Mouse (Mus musculus): ENCODE measurements at regions not wholly inside any gene's neighbourhood (a gene's known extent, or its start where the extent isn't known, plus 50 kb on each side); places are given as distances from the start of the nearest gene placed in this dataset.
"Not testable (repeated sequence)": the region's sequence is repeated elsewhere in the genome, so short reads cannot be mapped to it uniquely, and the experiment has no call there.

DNA sequence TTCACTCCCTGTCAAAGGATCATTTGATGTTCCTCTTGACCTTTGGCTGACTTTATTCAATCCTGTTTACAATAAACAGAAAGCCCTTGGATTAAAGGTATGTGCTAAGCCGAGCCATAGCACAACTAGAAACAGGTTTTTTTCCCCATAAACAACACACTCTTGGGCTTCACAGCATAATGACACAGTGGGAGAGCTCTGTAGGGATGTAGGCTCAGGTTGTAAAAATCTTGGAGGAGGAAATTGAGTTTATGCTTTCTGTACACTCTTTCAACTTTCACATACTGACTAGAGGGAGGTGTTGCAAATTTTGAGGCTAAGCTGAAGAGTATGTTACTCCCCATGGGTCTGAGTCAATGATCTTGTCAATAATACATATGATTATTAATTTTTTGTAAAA, 69.7 kb upstream of the Akr1c12 start:
- no peaks in the 10 kb centered on the region for H3K9me3 ChIP-seq (ENCODE audit: low read length)
- H3K4me3 ChIP-seq (ENCODE audit: low read length) = no peak overlapping the region
- no peak overlapping the region for H3K4me2 ChIP-seq (replicated peaks; ENCODE audit: low read depth, low read length)
- H3K9ac ChIP-seq (replicated peaks; ENCODE audit: low read length) = no peak overlapping the region
- H3K27me3 ChIP-seq (ENCODE audit: insufficient read depth, low read length) = no peaks in the 10 kb centered on the region
- no peaks in the 10 kb centered on the region for H3K4me1 ChIP-seq (ENCODE audit: insufficient read depth, low read length)
- no peak for ATAC-seq (ENCODE audit: low FRiP score, low TSS enrichment)
- no peak overlapping the region for H3K27ac ChIP-seq (ENCODE audit: low read length)
- no peaks in the 10 kb centered on the region for H3K36me3 ChIP-seq (ENCODE audit: insufficient read depth, low read length)
- WGBS = 58% methylated on average over 1 of the region's 1 CpGs

DNA sequence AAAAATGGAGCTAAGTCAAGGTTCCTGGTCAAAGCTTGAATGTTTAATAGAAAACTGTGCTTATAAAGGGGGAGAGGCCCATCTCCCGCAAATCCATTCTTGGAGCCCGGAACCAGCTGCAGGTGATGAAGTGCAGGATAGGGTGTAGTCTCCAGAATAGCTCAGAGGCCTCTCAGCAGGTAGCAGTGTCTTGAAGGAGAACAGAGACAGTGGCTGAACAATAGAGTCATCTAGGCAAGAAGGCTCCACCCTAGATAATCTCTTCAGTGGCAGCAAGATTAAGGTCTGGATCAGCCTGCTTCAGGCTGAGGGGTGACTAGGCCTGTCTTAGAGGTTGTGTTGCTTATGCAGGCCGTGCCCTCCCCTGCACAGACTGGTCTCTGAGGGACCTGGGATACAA, 71.4 kb upstream of the Akr1c12 start:
- H3K4me2 ChIP-seq (replicated peaks; ENCODE audit: low read depth, low read length) = no peak overlapping the region
- no peak overlapping the region for H3K27ac ChIP-seq (ENCODE audit: low read length)
- WGBS = 92% methylated on average over 3 of the region's 3 CpGs
- H3K27me3 ChIP-seq (ENCODE audit: insufficient read depth, low read length) = no peaks in the 10 kb centered on the region
- 0 out of 2 replicates have a peak, but pooled peaks cover 3% of the 10 kb centered on the region for H3K9me3 ChIP-seq (ENCODE audit: low read length)
- H3K36me3 ChIP-seq (ENCODE audit: insufficient read depth, low read length) = no peaks in the 10 kb centered on the region
- no peak overlapping the region for H3K9ac ChIP-seq (replicated peaks; ENCODE audit: low read length)
- H3K4me1 ChIP-seq (ENCODE audit: insufficient read depth, low read length) = no peaks in the 10 kb centered on the region
- no peak overlapping the region for H3K4me3 ChIP-seq (ENCODE audit: low read length)
- no peak for ATAC-seq (ENCODE audit: low FRiP score, low TSS enrichment)

DNA sequence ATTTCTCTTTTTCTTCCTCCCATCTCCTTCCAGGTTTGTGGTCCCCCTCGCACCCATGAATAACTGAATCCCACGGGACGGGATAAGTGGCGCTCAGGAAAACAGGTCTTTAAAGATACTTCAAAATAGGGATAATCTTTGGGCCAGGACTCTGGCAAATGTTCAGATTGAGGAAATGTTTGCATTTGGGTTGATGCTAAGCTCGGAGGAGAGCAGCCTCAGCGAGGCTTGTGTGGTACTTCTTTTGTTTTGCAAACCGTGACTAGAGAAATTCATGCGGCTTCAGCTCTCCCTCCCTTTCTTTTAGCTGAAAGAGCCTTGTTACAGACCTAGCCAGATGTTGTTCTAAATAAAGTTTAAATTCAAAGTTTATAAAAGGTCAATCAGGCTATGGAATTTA, 57.5 kb upstream of the Akr1c6 start:
- WGBS = 14% methylated on average over 8 of the region's 8 CpGs

More for the DNA sequence above, 57.5 kb upstream of the Akr1c6 start:
- not testable (repeated sequence) for H3K4me1 ChIP-seq (ENCODE audit: insufficient read depth, low read length); H3K27ac ChIP-seq (ENCODE audit: low read length); ATAC-seq (ENCODE audit: low FRiP score, low TSS enrichment); H3K9ac ChIP-seq (replicated peaks; ENCODE audit: low read length); H3K4me3 ChIP-seq (ENCODE audit: low read length); H3K36me3 ChIP-seq (ENCODE audit: insufficient read depth, low read length); H3K27me3 ChIP-seq (ENCODE audit: insufficient read depth, low read length); H3K9me3 ChIP-seq (ENCODE audit: low read length)
- peak overlapping the region; percentile 33; the same call in 1 of the 2 replicates for H3K4me2 ChIP-seq (replicated peaks; ENCODE audit: low read depth, low read length)

Measured in kidney, embryonic 16.5 days (tissue).